Mouse (Mus musculus) hindbrain, embryonic 14.5 days (tissue): ENCODE measurements around the gene Ubqlnl. TPM values are rescaled to one million over a fixed set of nuclear protein-coding genes. Genes with fewer than 3 reads are reported as not detected.
A peak's percentile ranks its signal among the peaks of the same experiment; 100 is the strongest.

Experiments used
- ATAC-seq: fragments of 200-750 bp; cut with Nextera tagmentation; 2 replicates; pipeline ENCODE4 v1.8.0; 2017; ENCODE audit warnings: moderate number of reproducible peaks, mild to moderate bottlenecking, moderate TSS enrichment, moderate library complexity; ENCODE audit not compliant: low FRiP score
- DNase-seq: peaks from one replicate; pipeline ENCODE4 v3.0.0-alpha.2; 2015; ENCODE audit warnings: low spot score
- H3K27ac ChIP-seq: fragments of 300-500 bp; sonication (generic); 2 replicates; pipeline ENCODE4 v1.5.1; 2014; ENCODE audit warnings: mild to moderate bottlenecking, moderate library complexity
- H3K27me3 ChIP-seq: fragments of 300-500 bp; sonication (generic); 2 replicates; pipeline ENCODE4 v1.6.1; 2014; ENCODE audit warnings: mild to moderate bottlenecking, low read length, mixed read lengths; ENCODE audit not compliant: control insufficient read depth, insufficient read depth
- H3K36me3 ChIP-seq: fragments of 300-500 bp; sonication (generic); replicated peaks from 2 replicates; pipeline ENCODE4 v1.6.1; 2014; ENCODE audit not compliant: control insufficient read depth, insufficient read depth
- H3K4me1 ChIP-seq: fragments of 300-500 bp; sonication (generic); replicated peaks from 2 replicates; pipeline ENCODE4 v1.6.1; 2014; ENCODE audit warnings: antibody characterized with exemption, low read length, mixed read lengths; ENCODE audit not compliant: control insufficient read depth, insufficient read depth
- H3K4me2 ChIP-seq: fragments of 300-500 bp; sonication (generic); replicated peaks from 2 replicates; pipeline ENCODE4 v1.6.1; 2014; ENCODE audit warnings: mild to moderate bottlenecking, moderate library complexity
- H3K4me3 ChIP-seq: fragments of 300-500 bp; sonication (generic); replicated peaks from 2 replicates; pipeline ENCODE4 v1.5.1; 2014; ENCODE audit warnings: mild to moderate bottlenecking, low read length
- H3K9ac ChIP-seq: fragments of 300-500 bp; sonication (generic); 2 replicates; pipeline ENCODE4 v1.6.1; 2014
- H3K9me3 ChIP-seq: fragments of 300-500 bp; sonication (generic); 2 replicates; pipeline ENCODE4 v1.6.1; 2016; ENCODE audit warnings: low read length; ENCODE audit not compliant: control insufficient read depth
- WGBS: fragments of 180-500 bp; shearing (Covaris S2); extraction: QIAGEN DNeasy Blood & Tissue Kit; methylation state at CpG from one replicate; pipeline ENCODE4 v1.1.7; 2014; 5-methylcytosine and 5-hydroxymethylcytosine counted together
- polyA plus RNA-seq: library from polyadenylated mRNA; unstranded; fragments of >200 nt; fragmentation: Nextera tagmentation; extraction: Ambion mirVana; gene quantifications from 2 replicates; pipeline ENCODE4 v1.2.1, GENCODE M21; 2014

The Ubqlnl gene
- not detected in 2 replicates for polyA plus RNA-seq

- Histone ChIP-seq H3K4me1 (no peaks in the 10 kb centered on the region), H3K9me3 (no peaks in the 10 kb centered on the region), H3K27ac (no peak within 1 kb of the TSS), H3K4me3 (no peak within 1 kb of the TSS), H3K27me3 (no peaks in the 10 kb centered on the region), H3K36me3 (no peaks in the 10 kb centered on the region), H3K9ac (no peak within 1 kb of the TSS), H3K4me2 (no peak within 1 kb of the TSS)
- no peak for ATAC-seq
- 94% methylated on average over 2 of the region's 2 CpGs for WGBS
- no peak for DNase-seq
Measured at GRCm38 (mm10) chr7:104150456-104150855, at the start of gene Ubqlnl. Gene Ubqlnl, minus strand, starts transcription at chr7:104150556.

GRCm38 (mm10) chr7:104199822-104200221, 49.5 kb upstream of the Ubqlnl start:
- Histone ChIP-seq H3K27ac (no peak overlapping the region), H3K36me3 (no peaks in the 10 kb centered on the region), H3K4me3 (no peak overlapping the region), H3K27me3 (no peaks in the 10 kb centered on the region), H3K9me3 (no peaks in the 10 kb centered on the region), H3K9ac (no peak overlapping the region), H3K4me2 (no peak overlapping the region), H3K4me1 (no peaks in the 10 kb centered on the region)
- peak; percentile 69; the same call in 1 of the 2 replicates for ATAC-seq
- DNase-seq: peak; percentile 46
- WGBS: 8% methylated on average over 5 of the region's 5 CpGs

- 93% methylated on average over 6 of the region's 6 CpGs for WGBS
- H3K9ac ChIP-seq: no peak within 1 kb of the TSS
- H3K27me3 ChIP-seq: no peaks in the 10 kb centered on the region
- no peaks in the 10 kb centered on the region for H3K36me3 ChIP-seq
- no peak within 1 kb of the TSS for H3K4me3 ChIP-seq
- no peak within 1 kb of the TSS for H3K27ac ChIP-seq
- H3K4me2 ChIP-seq: no peak within 1 kb of the TSS
- no peaks in the 10 kb centered on the region for H3K4me1 ChIP-seq
- ATAC-seq (no peak), DNase-seq (no peak)
- H3K9me3 ChIP-seq: no peaks in the 10 kb centered on the region
Measured at GRCm38 (mm10) chr7:104195885-104196284, 45.5 kb upstream of the Ubqlnl start, which contains the start of gene Olfr649. Gene Olfr649, minus strand, starts transcription at chr7:104195985.

GRCm38 (mm10) chr7:104191275-104191674, 40.9 kb upstream of the Ubqlnl start:
- WGBS: 62% methylated on average over 9 of the region's 9 CpGs
- H3K9me3 ChIP-seq: no peaks in the 10 kb centered on the region
- DNase-seq (no peak), ATAC-seq (no peak)
- H3K36me3 ChIP-seq: no peaks in the 10 kb centered on the region
- no peak overlapping the region for H3K27ac ChIP-seq
- no peaks in the 10 kb centered on the region for H3K27me3 ChIP-seq
- H3K4me3 ChIP-seq: no peak overlapping the region
- H3K4me1 ChIP-seq: no peaks in the 10 kb centered on the region
- H3K4me2 ChIP-seq: no peak overlapping the region
- no peak overlapping the region for H3K9ac ChIP-seq

- H3K9ac ChIP-seq: no peak within 1 kb of the TSS
- 97% methylated on average over 2 of the region's 2 CpGs for WGBS
- H3K4me2 ChIP-seq: no peak within 1 kb of the TSS
- H3K4me3 ChIP-seq: no peak within 1 kb of the TSS
- no peaks in the 10 kb centered on the region for H3K9me3 ChIP-seq
- DNase-seq (no peak), ATAC-seq (no peak)
- H3K4me1 ChIP-seq: no peaks in the 10 kb centered on the region
- H3K27me3 ChIP-seq: no peaks in the 10 kb centered on the region
- no peak within 1 kb of the TSS for H3K27ac ChIP-seq
- no peaks in the 10 kb centered on the region for H3K36me3 ChIP-seq
Measured at GRCm38 (mm10) chr7:104183292-104183691, 32.9 kb upstream of the Ubqlnl start, which contains the start of gene Olfr648. Gene Olfr648, minus strand, starts transcription at chr7:104183392.

GRCm38 (mm10) chr7:104179074-104179473, 28.7 kb upstream of the Ubqlnl start:
- no peak for DNase-seq
- H3K4me3 ChIP-seq: no peak overlapping the region
- H3K27me3 ChIP-seq: no peaks in the 10 kb centered on the region
- no peaks in the 10 kb centered on the region for H3K36me3 ChIP-seq
- H3K4me2 ChIP-seq: no peak overlapping the region
- H3K4me1 ChIP-seq: no peaks in the 10 kb centered on the region
- H3K9ac ChIP-seq: no peak overlapping the region
- WGBS: 75% methylated on average over 1 of the region's 1 CpGs
- no peak for ATAC-seq
- no peaks in the 10 kb centered on the region for H3K9me3 ChIP-seq
- H3K27ac ChIP-seq: no peak overlapping the region

- WGBS: 64% methylated on average over 5 of the region's 5 CpGs
- no peaks in the 10 kb centered on the region for H3K4me1 ChIP-seq
- H3K27ac ChIP-seq: no peak overlapping the region
- no peaks in the 10 kb centered on the region for H3K9me3 ChIP-seq
- peak; percentile 37; the same call in 1 of the 2 replicates for ATAC-seq
- H3K4me3 ChIP-seq: no peak overlapping the region
- no peak overlapping the region for H3K9ac ChIP-seq
- no peaks in the 10 kb centered on the region for H3K36me3 ChIP-seq
- no peaks in the 10 kb centered on the region for H3K27me3 ChIP-seq
- no peak for DNase-seq
- no peak overlapping the region for H3K4me2 ChIP-seq
Measured at GRCm38 (mm10) chr7:104178422-104179054, 28.2 kb upstream of the Ubqlnl start.

- H3K4me3 ChIP-seq: no peak overlapping the region
- WGBS: 21% methylated on average over 1 of the region's 1 CpGs
- no peaks in the 10 kb centered on the region for H3K9me3 ChIP-seq
- DNase-seq (no peak), ATAC-seq (no peak)
- H3K4me2 ChIP-seq: no peak overlapping the region
- no peak overlapping the region for H3K27ac ChIP-seq
- H3K27me3 ChIP-seq: no peaks in the 10 kb centered on the region
- H3K9ac ChIP-seq: no peak overlapping the region
- no peaks in the 10 kb centered on the region for H3K4me1 ChIP-seq
- H3K36me3 ChIP-seq: no peaks in the 10 kb centered on the region
Measured at GRCm38 (mm10) chr7:104175085-104175484, 24.7 kb upstream of the Ubqlnl start.

- Histone ChIP-seq H3K4me2 (no peak overlapping the region), H3K9me3 (no peaks in the 10 kb centered on the region), H3K27ac (no peak overlapping the region), H3K27me3 (no peaks in the 10 kb centered on the region), H3K36me3 (no peaks in the 10 kb centered on the region), H3K4me3 (no peak overlapping the region), H3K9ac (no peak overlapping the region), H3K4me1 (no peaks in the 10 kb centered on the region)
- no peak for DNase-seq
- no peak for ATAC-seq
- WGBS: 86% methylated on average over 6 of the region's 6 CpGs
Measured at GRCm38 (mm10) chr7:104169634-104170204, 19.4 kb upstream of the Ubqlnl start.
